9 mouse cellular contexts compared by ENCODE assay signal in the genomic region with DNA sequence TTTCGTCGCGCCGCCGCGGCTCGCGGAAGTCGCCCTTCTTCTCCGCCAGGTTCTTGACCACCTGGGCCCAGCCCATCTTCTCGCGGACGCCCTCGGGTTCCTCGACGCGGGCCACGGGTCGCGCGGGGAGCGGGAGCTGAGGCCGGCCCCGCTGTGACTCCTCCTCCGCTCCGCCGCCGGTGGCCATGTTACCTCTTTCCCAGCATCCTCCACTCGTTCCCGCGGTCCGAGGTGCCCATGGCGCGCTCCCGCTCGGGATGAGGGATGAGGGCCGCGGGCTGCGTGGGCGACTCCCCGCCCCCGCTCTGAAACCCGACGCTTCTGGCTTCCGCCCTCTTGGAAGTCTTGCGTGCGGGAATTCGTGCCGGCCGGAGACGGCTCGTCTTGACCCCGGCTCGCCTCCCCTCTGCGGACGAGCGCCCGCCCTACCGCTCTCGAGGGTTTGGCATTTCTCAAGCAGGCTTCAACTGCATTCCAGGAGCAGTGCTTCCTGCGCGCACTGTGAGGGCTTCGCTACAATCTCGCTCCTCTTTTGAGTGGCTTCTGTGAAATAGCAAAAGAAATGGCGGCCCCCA. TPM values are rescaled to one million over a fixed set of nuclear protein-coding genes. Genes with fewer than 3 reads are reported as not detected.
DNase-seq lines count a peak whose midpoint lies in the region; ATAC-seq and TF ChIP-seq lines count a peak whose summit lies in the region.
"Had no signal": no experiment of that assay in that cellular context is flagged by ENCODE, and none has a peak within 500 bp of the region (broad histone marks: within the 10 kb centered on the region; RNA-seq: fewer than 3 reads in every experiment).

A gene (minus strand): TSS at position 437 of the 575 bp plus-strand sequence.

- ATAC-seq in cerebellum, adult (ENCODE audit: insufficient number of reproducible peaks, low FRiP score, low TSS enrichment), result peak; percentile 90
- peak; percentile 80 for ATAC-seq in forebrain, embryonic 12.5 days (ENCODE audit: low FRiP score)
- ATAC-seq in heart, embryonic 15.5 days (replicated peaks; ENCODE audit: insufficient number of reproducible peaks, insufficient read depth, low FRiP score, low read depth), result peak; percentile 83
- peak; percentile 85 for ATAC-seq in midbrain, postnatal 0 days (ENCODE audit: low FRiP score)

- peak within 1 kb of the TSS; percentile 96 for H3K27ac ChIP-seq in forebrain, embryonic 12.5 days
- peak within 1 kb of the TSS; percentile 98 for H3K27ac ChIP-seq in heart, embryonic 15.5 days
- H3K27ac ChIP-seq in liver, adult 2 months (replicated peaks; ENCODE audit: insufficient read depth, low read depth, low read length), result no peak within 1 kb of the TSS
- H3K27ac ChIP-seq in midbrain, postnatal 0 days (ENCODE audit: low read depth, low read length), result peak within 1 kb of the TSS; percentile 96

- under 1% methylated on average over 65 of the region's 65 CpGs for WGBS in forebrain, embryonic 12.5 days
- under 1% methylated on average over 65 of the region's 65 CpGs for WGBS in heart, embryonic 15.5 days
- 1% methylated on average over 61 of the region's 65 CpGs for WGBS in liver, adult 2 months
- WGBS in midbrain, postnatal 0 days, result under 1% methylated on average over 60 of the region's 65 CpGs

- H3K27me3 ChIP-seq in E14TG2a.4 (ENCODE audit: insufficient read depth, low read length), result no peaks in the 10 kb centered on the region
- H3K27me3 ChIP-seq in forebrain, embryonic 12.5 days, result no peaks in the 10 kb centered on the region
- H3K27me3 ChIP-seq in heart, embryonic 15.5 days, result no peaks in the 10 kb centered on the region
- peaks cover 4% of the 10 kb centered on the region; the same call in 1 of the 2 replicates for H3K27me3 ChIP-seq in liver, adult 2 months (ENCODE audit: control insufficient read depth, insufficient read depth, low read length)
- no peaks in the 10 kb centered on the region for H3K27me3 ChIP-seq in midbrain, postnatal 0 days (ENCODE audit: insufficient read depth, low read length)

- no peak for TF ChIP-seq CTCF in E14TG2a.4 (conservative IDR thresholded peaks at IDR 0.05; ENCODE audit: low read length)
- no peak for TF ChIP-seq CTCF in liver, adult 2 months (IDR thresholded peaks at IDR 0.05; ENCODE audit: low read depth, low read length)
- no peak for TF ChIP-seq CTCF in midbrain, postnatal 0 days (IDR thresholded peaks at IDR 0.05)

- H3K9ac ChIP-seq in forebrain, embryonic 12.5 days, result peak within 1 kb of the TSS; percentile 98
- peak within 1 kb of the TSS; percentile 92 for H3K9ac ChIP-seq in heart, embryonic 15.5 days
- H3K9ac ChIP-seq in liver, adult 2 months (ENCODE audit: low read depth, low read length), result peak within 1 kb of the TSS; percentile 85
- H3K9ac ChIP-seq in midbrain, postnatal 0 days (replicated peaks; ENCODE audit: low read length, poor library complexity, severe bottlenecking), result peak within 1 kb of the TSS; percentile 90

- H3K4me1 ChIP-seq in E14TG2a.4 (replicated peaks; ENCODE audit: low read depth, low read length), result peaks cover 40% of the 10 kb centered on the region
- H3K4me1 ChIP-seq in forebrain, embryonic 12.5 days, result peaks cover 38% of the 10 kb centered on the region
- H3K4me1 ChIP-seq in heart, embryonic 15.5 days (replicated peaks), result peaks cover 36% of the 10 kb centered on the region
- H3K4me1 ChIP-seq in liver, adult 2 months (ENCODE audit: control insufficient read depth, insufficient read depth, low read length), result no peaks in the 10 kb centered on the region
- H3K4me1 ChIP-seq in midbrain, postnatal 0 days (ENCODE audit: insufficient read depth, low read length), result peaks cover 11% of the 10 kb centered on the region; the same call in 1 of the 2 replicates

- no peak for TF ChIP-seq POLR2A in liver, adult 2 months (IDR thresholded peaks at IDR 0.05; ENCODE audit: extremely low read depth, insufficient read depth, low read length)

- H3K36me3 ChIP-seq in E14TG2a.4 (ENCODE audit: insufficient read depth, low read length), result peaks cover 13% of the 10 kb centered on the region
- no peaks in the 10 kb centered on the region; the same call in 1 of the 2 replicates for H3K36me3 ChIP-seq in forebrain, embryonic 12.5 days (replicated peaks)
- no peaks in the 10 kb centered on the region for H3K36me3 ChIP-seq in heart, embryonic 15.5 days
- H3K36me3 ChIP-seq in liver, adult 2 months (ENCODE audit: control insufficient read depth, insufficient read depth, low read length), result no peaks in the 10 kb centered on the region
- H3K36me3 ChIP-seq in midbrain, postnatal 0 days (ENCODE audit: insufficient read depth, low read length), result no peaks in the 10 kb centered on the region

- peak within 1 kb of the TSS; percentile 92 for H3K4me3 ChIP-seq in E14TG2a.4 (replicated peaks; ENCODE audit: low read length)
- H3K4me3 ChIP-seq in forebrain, embryonic 12.5 days (replicated peaks), result peak within 1 kb of the TSS; percentile 95
- H3K4me3 ChIP-seq in heart, embryonic 15.5 days, result peak within 1 kb of the TSS; percentile 80
- peak within 1 kb of the TSS; percentile 80 for H3K4me3 ChIP-seq in liver, adult 2 months (ENCODE audit: insufficient read depth, low read depth, low read length)
- H3K4me3 ChIP-seq in midbrain, postnatal 0 days (ENCODE audit: low read depth, low read length), result peak within 1 kb of the TSS; percentile 69

- peaks cover 24% of the 10 kb centered on the region for H3K9me3 ChIP-seq in E14TG2a.4 (ENCODE audit: low read length)
- 0 out of 2 replicates have a peak, but pooled peaks cover 4% of the 10 kb centered on the region for H3K9me3 ChIP-seq in forebrain, embryonic 12.5 days
- H3K9me3 ChIP-seq in heart, embryonic 15.5 days (replicated peaks), result no peaks in the 10 kb centered on the region
- H3K9me3 ChIP-seq in midbrain, postnatal 0 days (ENCODE audit: low read length), result no peaks in the 10 kb centered on the region

- H3K4me2 ChIP-seq in forebrain, embryonic 12.5 days, result peak within 1 kb of the TSS; percentile 87
- peak within 1 kb of the TSS; percentile 70 for H3K4me2 ChIP-seq in heart, embryonic 15.5 days
- peak within 1 kb of the TSS; percentile 78 for H3K4me2 ChIP-seq in midbrain, postnatal 0 days (ENCODE audit: low read depth, low read length, poor library complexity, severe bottlenecking)

- H3K79me2 ChIP-seq in liver, adult 2 months (ENCODE audit: control insufficient read depth, insufficient read depth, low read length), result no peaks in the 10 kb centered on the region

- DNase-seq in kidney, postnatal 10 days, result peak; percentile 95
- DNase-seq in liver, adult 2 months (ENCODE audit: extremely low read depth, low read depth, low spot score), result peak; percentile 18
- DNase-seq in midbrain, postnatal 0 days (ENCODE audit: low spot score), result peak; percentile 92
- DNase-seq in spleen, postnatal 14 days (ENCODE audit: low spot score in 2 of 2), result peak; percentile 51 to 66

RNA-seq across cellular contexts. Expression of the gene that starts here (rescaled TPM):
- polyA plus RNA-seq in forebrain, embryonic 12.5 days (2016; fragmentation: Nextera tagmentation; extraction: Ambion mirVana), result 55.2 and 55.9 TPM in 2 replicates
- 30.8 and 31.7 TPM in 2 replicates for polyA plus RNA-seq in heart, embryonic 15.5 days (2015; fragmentation: Nextera tagmentation; extraction: Ambion mirVana)
- total RNA-seq in liver, adult 2 months (2014; rRNA removed), result 0.37 and 0.47 TPM in 2 replicates
- 0.40 and 0.44 TPM in 2 replicates for polyA plus RNA-seq in liver, adult 2 months (2012; rRNA removed)
- 15.1 and 15.2 TPM in 2 replicates for total RNA-seq in midbrain, postnatal 0 days (2014; rRNA removed)
- polyA plus RNA-seq in midbrain, postnatal 0 days (2015; fragmentation: Nextera tagmentation; extraction: Ambion mirVana), result 13.9 and 16.6 TPM in 2 replicates
- total RNA-seq: CH12.LX had no signal

Comparison
In these comparisons a context has a peak if more than half of its experiments do, and no peak if none do; other contexts are left out.
1. RNA of the gene that starts here (total RNA-seq): 15.1 to 15.2 TPM in midbrain, postnatal 0 days; 0.37 to 0.47 TPM in liver, adult 2 months; every median in the first group is over 10 times any median in the second.
2. RNA of the gene that starts here (polyA plus RNA-seq): 55.2 to 55.9 TPM in forebrain, embryonic 12.5 days, 30.8 to 31.7 TPM in heart, embryonic 15.5 days and 13.9 to 16.6 TPM in midbrain, postnatal 0 days; 0.40 to 0.44 TPM in liver, adult 2 months; every median in the first group is over 10 times any median in the second.
3. Peak in DNase-seq, H3K4me3 ChIP-seq and H3K9ac ChIP-seq in liver, adult 2 months; RNA of the gene not detected or under 1 TPM.
4. DNase-seq: peak in every context shown above with its lines; median percentile 95 in kidney, postnatal 10 days; 92 in midbrain, postnatal 0 days; 58 in spleen, postnatal 14 days; 18 in liver, adult 2 months.
5. Peak in every context shown above with its lines, with median percentiles within 50 percentile points of each other: H3K4me3 ChIP-seq, ATAC-seq, H3K4me2 ChIP-seq and H3K9ac ChIP-seq.